Mouse (Mus musculus): ENCODE results near the gene Kif24. TPM values are rescaled to one million over a fixed set of nuclear protein-coding genes. Genes with fewer than 3 reads are reported as not detected.

Kif24 gene
- total RNA-seq, 2 experiments from 2014 or later, result 0.90 to 0.93 TPM

DNA sequence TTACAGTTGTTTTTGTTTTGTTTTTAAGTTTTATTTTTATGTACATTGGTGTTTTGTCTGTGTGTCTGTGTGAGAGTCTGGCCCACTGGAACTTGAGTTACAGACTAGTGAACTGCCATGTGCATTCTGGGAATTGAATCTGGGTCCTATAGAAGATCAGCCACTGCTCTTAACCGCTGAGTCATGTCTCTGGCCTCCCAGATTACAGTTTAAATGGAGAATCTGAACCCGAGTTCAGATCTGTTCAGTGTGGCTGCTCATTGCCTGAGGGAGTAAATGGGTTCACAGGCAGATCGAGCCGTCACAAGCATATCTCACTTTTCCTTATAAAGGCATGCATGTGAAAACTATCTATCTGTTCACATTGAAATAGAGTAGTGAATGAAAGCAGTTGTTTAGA lies 111.9 kb downstream of the Kif24 start:
- no peak for DNase-seq (ENCODE audit: low spot score in 2 of 2)

DNA sequence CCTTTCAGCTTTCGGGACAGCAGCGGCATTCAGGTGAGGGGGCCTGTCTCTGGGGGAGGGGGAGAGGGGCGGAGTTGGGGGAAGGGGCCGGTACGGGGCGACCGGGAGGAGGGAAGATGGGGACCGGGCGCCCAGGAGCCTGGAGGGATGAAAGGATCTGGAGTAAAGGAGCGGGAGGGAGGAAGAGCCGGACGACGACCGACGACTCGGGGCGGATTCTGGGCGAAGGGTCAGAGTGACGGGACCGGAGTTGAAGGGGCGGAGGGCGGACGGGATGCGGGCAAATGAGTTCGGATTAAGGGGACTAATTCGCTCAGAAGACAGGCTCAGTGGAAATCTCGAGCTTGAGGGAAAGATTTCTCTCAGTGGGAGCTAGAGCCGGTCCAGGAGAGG lies 115.5 kb downstream of the Kif24 start:
- no peak for DNase-seq (ENCODE audit: low spot score in 2 of 2)

DNA sequence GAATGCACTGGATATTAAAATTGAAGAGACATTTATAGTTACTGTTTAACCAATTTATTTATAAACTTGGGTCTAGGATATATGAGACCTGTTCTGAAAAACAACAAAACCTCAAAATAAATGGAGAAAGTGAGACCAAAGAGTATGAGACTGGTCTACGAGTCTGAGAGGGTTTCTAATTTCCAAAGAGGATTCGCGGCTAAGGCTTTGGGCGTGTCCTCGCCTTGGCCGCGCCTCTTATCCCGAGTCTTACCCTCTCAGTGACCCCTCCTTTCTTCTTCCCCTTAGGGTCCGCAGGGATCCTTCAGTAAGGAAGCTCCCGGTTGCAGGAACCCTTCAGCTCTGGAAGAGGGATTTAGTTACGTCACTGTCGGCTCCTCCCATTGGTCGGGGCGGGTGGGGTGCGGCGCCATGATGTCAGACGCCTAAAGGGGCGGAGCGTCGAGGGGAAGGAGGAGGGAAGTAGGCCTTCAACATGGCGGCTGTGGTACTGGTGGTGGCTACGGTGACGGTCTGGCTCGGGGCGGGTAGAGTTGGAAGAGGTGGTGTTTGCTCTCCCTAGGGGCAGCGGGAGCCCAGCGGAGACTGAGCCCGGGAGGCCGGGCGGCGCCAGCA lies 116.0 kb downstream of the Kif24 start, which contains the start of gene Ubap1:
TSS of gene Ubap1 (plus strand) at position 413 of the 615 bp plus-strand sequence.
- peak; percentile 88 for DNase-seq (ENCODE audit: low spot score in 2 of 2)

DNA sequence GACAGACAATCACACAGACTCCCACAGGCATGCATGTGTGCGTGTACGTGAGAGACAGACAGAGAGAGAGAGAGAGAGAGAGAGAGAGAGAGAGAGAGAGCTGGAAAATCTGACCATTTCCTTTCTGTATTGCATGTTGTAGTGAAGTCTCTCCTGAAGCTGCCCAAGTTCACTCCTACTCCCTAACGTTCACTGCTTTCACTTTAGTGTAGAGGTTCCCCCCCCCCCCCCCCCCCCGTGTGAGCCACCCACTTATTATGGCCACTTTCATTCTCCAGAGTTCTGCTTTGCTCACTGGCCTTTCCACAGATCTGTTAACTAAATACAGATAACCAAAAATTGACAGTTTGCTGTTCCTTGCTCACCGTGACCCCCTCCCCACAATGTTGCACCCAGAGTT lies 116.8 kb downstream of the Kif24 start:
- DNase-seq (ENCODE audit: low spot score in 2 of 2), result no peak

DNA sequence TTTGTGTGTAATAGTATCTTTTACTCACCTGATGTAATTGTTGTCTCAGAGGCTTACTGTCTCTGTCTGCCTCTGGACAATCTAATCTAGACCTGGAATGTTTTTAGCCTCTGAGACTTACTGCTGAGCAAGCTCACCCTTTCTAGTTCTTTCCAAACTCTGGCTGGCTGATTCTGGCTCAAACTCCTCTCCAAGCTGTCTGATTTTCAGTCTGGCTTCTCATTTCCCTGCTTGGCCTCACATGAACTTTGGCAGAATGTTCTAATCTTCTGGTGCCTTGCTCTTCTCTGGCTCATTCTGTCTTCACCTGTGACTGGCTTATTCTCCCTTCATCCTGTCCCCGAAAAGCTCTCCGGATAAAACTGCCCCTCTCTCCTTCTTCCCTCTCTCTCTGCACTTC lies 118.7 kb downstream of the Kif24 start:
- DNase-seq (ENCODE audit: low spot score in 2 of 2), result no peak

DNA sequence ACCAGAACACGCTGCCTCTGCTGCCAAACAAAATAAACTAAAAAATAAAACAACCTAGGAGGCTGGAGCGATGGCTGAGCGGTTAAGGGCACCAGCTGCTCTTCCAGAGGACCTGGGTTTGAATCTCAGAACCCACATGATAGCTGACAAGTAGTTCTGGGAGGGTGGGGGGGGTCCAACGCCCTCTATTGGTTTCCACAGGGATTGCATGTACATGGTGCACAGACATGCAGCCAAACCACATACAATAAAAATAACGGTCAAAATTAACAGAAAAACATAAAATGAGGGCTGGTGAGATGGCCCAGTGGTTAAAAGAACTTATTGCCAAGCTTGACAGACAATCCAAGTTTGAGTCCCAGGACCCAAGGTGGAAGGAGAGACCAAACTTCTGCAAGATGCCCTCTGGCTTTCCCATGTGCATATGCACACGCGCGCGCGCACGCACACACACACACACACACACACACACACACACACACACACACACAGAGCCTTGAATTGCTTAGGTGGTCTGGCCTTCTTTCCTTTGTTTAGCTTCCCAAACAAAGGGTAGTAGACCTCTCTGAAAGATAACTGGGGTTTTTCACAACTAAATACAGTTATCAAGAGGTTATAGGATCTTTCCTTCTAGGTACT lies 123.7 kb downstream of the Kif24 start:
- no peak for DNase-seq (ENCODE audit: low spot score in 2 of 2)

Other genes starting within 250 kb of the Kif24 start
- 10 to 100 TPM; 35.4 to 36.2 TPM for gene Ubap2, start 189.7 kb downstream of the Kif24 start, total RNA-seq (2021)
- 10 to 100 TPM; 41.0 to 53.2 TPM for gene Dcaf12, start 150.0 kb downstream of the Kif24 start, total RNA-seq (2021)
- 10 to 100 TPM; 52.3 to 56.9 TPM for gene Ubap1, start 115.9 kb downstream of the Kif24 start, total RNA-seq (2021)
- 10 to 100 TPM; 25.6 to 27.0 TPM for gene Nudt2, start 264 bp upstream of the Kif24 start, total RNA-seq (2021)
- gene AI464131, start 38.2 kb upstream of the Kif24 start, total RNA-seq (2021), result 10 to 100 TPM; 11.6 to 12.4 TPM
- 1 to 10 TPM in 1 of 2 experiments, under 1 TPM in 1; 0.60 to 1.1 TPM for gene 1110017D15Rik, start 52.4 kb upstream of the Kif24 start, total RNA-seq (2021)
- 10 to 100 TPM; 15.7 to 20.2 TPM for gene Fam219a, start 104.7 kb upstream of the Kif24 start, total RNA-seq (2021)
- not detected for gene Dnaic1, start 104.9 kb upstream of the Kif24 start, total RNA-seq (2021)
- gene Enho, start 175.4 kb upstream of the Kif24 start, total RNA-seq (2021), result 1 to 10 TPM; 2.3 to 4.1 TPM
- gene Cntfr, start 232.2 kb upstream of the Kif24 start, total RNA-seq (2021), result 10 to 100 TPM; 36.2 to 36.6 TPM
- 10 to 100 TPM; 83.8 to 95.0 TPM for gene Il11ra1, start 235.1 kb upstream of the Kif24 start, total RNA-seq (2021)
- gene Rpp25l, start 248.6 kb upstream of the Kif24 start, total RNA-seq (2021), result 10 to 100 TPM; 34.3 to 37.0 TPM